Mouse (Mus musculus): ENCODE measurements around the gene Csnk2b. TPM values are rescaled to one million over a fixed set of nuclear protein-coding genes. Genes with fewer than 3 reads are reported as not detected.

Gene Csnk2b
- polyA plus RNA-seq, 1 experiment from 2014 or later = 245 TPM

DNA sequence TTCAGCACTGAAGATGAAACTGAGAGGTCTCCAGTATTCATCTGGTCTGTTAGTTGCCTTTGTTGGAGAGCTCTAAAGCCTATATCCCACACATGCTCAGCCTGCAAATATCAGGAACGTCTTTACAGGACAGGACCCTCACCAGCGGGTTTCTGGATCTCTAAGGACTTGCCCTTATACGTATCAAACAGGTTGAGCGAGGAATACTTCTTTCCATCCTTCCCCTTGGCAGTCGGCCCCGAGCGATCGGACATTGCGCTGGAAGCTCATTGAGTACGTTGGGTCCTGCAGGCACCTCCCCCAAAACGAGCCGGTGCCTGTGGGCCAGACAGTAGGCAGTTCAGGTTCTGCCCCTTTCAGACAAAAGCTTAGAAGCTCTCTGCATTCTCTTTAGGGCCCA is 40.9 kb upstream of the Csnk2b start:
- 29% methylated on average over 12 of the region's 12 CpGs for WGBS
- 0 out of 2 replicates have a peak overlapping the region, but pooled peaks have one; percentile 24 for H3K27ac ChIP-seq (ENCODE audit: low read length)
- no peak for ATAC-seq (ENCODE audit: insufficient read depth, low FRiP score)

DNA sequence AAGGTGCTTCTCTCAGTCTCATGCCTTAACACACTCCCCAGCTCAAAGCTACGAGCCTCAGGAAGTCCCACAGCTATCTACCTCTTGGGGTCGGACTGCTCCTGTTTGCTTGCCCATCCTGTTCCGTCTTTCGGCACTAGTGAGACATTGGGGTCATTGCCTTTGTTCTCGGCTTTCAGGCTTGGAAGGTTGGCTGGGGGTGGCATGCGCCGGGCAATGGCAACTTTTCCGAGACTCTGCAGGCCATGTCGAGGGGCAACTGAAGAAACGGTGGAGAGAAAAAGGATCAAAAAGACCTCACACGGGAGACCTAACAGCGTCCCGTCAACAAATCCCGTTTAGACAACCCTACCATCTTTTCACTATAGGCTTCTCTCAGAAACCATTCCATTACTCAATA is 40.3 kb upstream of the Csnk2b start:
- no peak for ATAC-seq (ENCODE audit: insufficient read depth, low FRiP score)
- no peak overlapping the region for H3K27ac ChIP-seq (ENCODE audit: low read length)
- peaks cover 43% of the 10 kb centered on the region for H3K36me3 ChIP-seq (ENCODE audit: control insufficient read depth, insufficient read depth, low read length)
- H3K27me3 ChIP-seq (ENCODE audit: control insufficient read depth, insufficient read depth, low read length) = no peaks in the 10 kb centered on the region
- 66% methylated on average over 14 of the region's 14 CpGs for WGBS
- peak overlapping the region; percentile 100 for H3K9ac ChIP-seq (ENCODE audit: low read length)
- H3K9me3 ChIP-seq (replicated peaks; ENCODE audit: control insufficient read depth, low read length) = no peaks in the 10 kb centered on the region
- peaks cover 25% of the 10 kb centered on the region for H3K4me1 ChIP-seq (ENCODE audit: control insufficient read depth, insufficient read depth, low read length)
- H3K4me2 ChIP-seq (ENCODE audit: low read depth, low read length) = peak overlapping the region; percentile 95
- peak overlapping the region; percentile 99 for H3K4me3 ChIP-seq (replicated peaks; ENCODE audit: low read length)

More for the DNA sequence above, 40.9 kb upstream of the Csnk2b start:
- no peaks in the 10 kb centered on the region for H3K9me3 ChIP-seq (replicated peaks; ENCODE audit: control insufficient read depth, low read length)
- peak overlapping the region; percentile 100 for H3K9ac ChIP-seq (ENCODE audit: low read length)
- H3K27me3 ChIP-seq (ENCODE audit: control insufficient read depth, insufficient read depth, low read length) = no peaks in the 10 kb centered on the region
- peaks cover 37% of the 10 kb centered on the region for H3K36me3 ChIP-seq (ENCODE audit: control insufficient read depth, insufficient read depth, low read length)
- H3K4me3 ChIP-seq (replicated peaks; ENCODE audit: low read length) = peak overlapping the region; percentile 99
- peak overlapping the region; percentile 95 for H3K4me2 ChIP-seq (ENCODE audit: low read depth, low read length)
- H3K4me1 ChIP-seq (ENCODE audit: control insufficient read depth, insufficient read depth, low read length) = peaks cover 25% of the 10 kb centered on the region

DNA sequence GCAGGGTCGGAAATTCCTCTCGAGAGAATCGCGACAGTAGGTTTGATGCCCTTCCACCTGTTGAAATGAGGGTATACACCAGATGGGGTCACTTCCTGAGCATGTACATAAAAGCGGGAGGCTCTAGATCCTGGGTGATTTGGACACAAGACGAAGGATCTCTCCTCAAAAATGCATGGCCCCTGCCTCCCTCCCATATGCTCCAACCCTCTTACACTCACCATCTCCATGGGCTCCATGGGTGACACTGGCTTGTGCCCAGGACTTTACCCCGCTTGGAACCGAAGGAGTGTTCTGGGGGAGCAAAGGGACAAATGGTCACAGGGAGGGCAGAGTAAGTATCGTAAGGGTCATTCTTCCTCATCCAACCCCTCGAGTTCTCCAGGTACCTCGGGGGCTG is 39.6 kb upstream of the Csnk2b start:
- 82% methylated on average over 11 of the region's 11 CpGs for WGBS
- Histone ChIP-seq H3K4me3 (replicated peaks; ENCODE audit: low read length) (no peak overlapping the region), H3K27ac (ENCODE audit: low read length) (no peak overlapping the region), H3K36me3 (ENCODE audit: control insufficient read depth, insufficient read depth, low read length) (peaks cover 47% of the 10 kb centered on the region), H3K4me2 (ENCODE audit: low read depth, low read length) (no peak overlapping the region), H3K27me3 (ENCODE audit: control insufficient read depth, insufficient read depth, low read length) (no peaks in the 10 kb centered on the region), H3K4me1 (ENCODE audit: control insufficient read depth, insufficient read depth, low read length) (peaks cover 23% of the 10 kb centered on the region), H3K9me3 (replicated peaks; ENCODE audit: control insufficient read depth, low read length) (no peaks in the 10 kb centered on the region), H3K9ac (ENCODE audit: low read length) (no peak overlapping the region)
- ATAC-seq (ENCODE audit: insufficient read depth, low FRiP score) = no peak

DNA sequence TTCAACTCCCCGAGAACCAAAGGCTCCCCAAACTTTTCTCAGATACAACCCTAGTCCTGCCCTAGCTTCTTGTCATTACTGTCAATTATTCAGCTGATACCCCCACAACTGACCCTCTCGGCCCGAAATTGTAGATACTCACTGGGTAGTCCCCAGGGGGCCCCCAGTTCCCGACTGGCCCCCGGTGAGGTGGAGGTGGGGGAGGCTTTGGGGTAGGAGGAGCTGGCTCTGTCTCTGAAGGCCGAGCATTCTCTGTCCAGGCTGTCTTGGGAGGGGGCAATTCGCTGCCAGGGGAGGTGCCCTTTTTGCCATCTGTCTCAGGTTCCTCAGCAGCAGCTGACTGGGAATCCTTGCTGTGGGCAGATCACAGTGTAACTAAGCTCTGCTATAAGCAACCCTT is 37.8 kb upstream of the Csnk2b start:
- Histone ChIP-seq H3K9me3 (replicated peaks; ENCODE audit: control insufficient read depth, low read length) (no peaks in the 10 kb centered on the region), H3K27ac (ENCODE audit: low read length) (no peak overlapping the region), H3K4me3 (replicated peaks; ENCODE audit: low read length) (no peak overlapping the region), H3K36me3 (ENCODE audit: control insufficient read depth, insufficient read depth, low read length) (peaks cover 56% of the 10 kb centered on the region), H3K4me2 (ENCODE audit: low read depth, low read length) (no peak overlapping the region), H3K27me3 (ENCODE audit: control insufficient read depth, insufficient read depth, low read length) (no peaks in the 10 kb centered on the region), H3K9ac (ENCODE audit: low read length) (no peak overlapping the region), H3K4me1 (ENCODE audit: control insufficient read depth, insufficient read depth, low read length) (peaks cover 14% of the 10 kb centered on the region)
- no peak for ATAC-seq (ENCODE audit: insufficient read depth, low FRiP score)
- WGBS = 86% methylated on average over 7 of the region's 7 CpGs

DNA sequence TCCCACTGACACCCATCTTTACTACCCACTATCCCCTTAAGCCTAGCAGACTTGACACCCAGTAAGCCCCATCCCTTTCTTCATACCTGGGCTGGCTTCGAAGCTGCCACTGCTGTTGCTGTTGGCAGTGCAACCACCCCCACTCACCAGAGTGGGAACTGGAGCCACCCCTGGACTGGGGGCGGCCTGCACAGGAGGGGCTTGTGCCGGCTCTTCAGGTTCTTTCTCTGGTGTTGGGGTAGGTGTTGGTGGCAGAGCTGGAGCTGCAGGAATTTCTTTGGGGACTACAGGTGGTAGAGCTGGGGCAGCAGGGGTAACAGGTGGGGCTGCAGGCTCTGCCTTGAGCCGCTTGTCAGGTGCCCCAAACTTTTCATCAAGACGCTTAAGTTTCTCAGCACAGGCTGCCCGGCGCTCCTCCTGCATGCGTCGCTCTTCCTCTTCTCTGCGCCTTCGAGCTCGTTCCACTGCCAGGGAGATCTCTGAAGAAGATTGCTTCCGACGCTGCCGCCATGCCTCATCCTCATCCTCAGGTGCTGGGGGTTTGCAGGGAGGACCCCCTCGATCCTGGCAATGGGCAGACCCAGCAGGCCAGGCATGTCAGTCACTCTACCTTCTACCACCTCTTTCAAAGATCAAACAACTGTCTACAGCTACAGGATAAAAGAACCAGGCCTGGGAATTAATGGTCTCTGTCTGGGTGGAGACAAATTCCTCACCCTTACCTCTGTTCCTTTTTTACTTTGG is 37.2 kb upstream of the Csnk2b start:
- no peak overlapping the region for H3K4me3 ChIP-seq (replicated peaks; ENCODE audit: low read length)
- WGBS = 92% methylated on average over 16 of the region's 16 CpGs
- H3K9ac ChIP-seq (ENCODE audit: low read length) = no peak overlapping the region
- no peaks in the 10 kb centered on the region for H3K9me3 ChIP-seq (replicated peaks; ENCODE audit: control insufficient read depth, low read length)
- H3K4me2 ChIP-seq (ENCODE audit: low read depth, low read length) = no peak overlapping the region
- ATAC-seq (ENCODE audit: insufficient read depth, low FRiP score) = no peak
- H3K36me3 ChIP-seq (ENCODE audit: control insufficient read depth, insufficient read depth, low read length) = peaks cover 63% of the 10 kb centered on the region
- H3K27ac ChIP-seq (ENCODE audit: low read length) = no peak overlapping the region
- H3K4me1 ChIP-seq (ENCODE audit: control insufficient read depth, insufficient read depth, low read length) = peaks cover 14% of the 10 kb centered on the region
- H3K27me3 ChIP-seq (ENCODE audit: control insufficient read depth, insufficient read depth, low read length) = no peaks in the 10 kb centered on the region

DNA sequence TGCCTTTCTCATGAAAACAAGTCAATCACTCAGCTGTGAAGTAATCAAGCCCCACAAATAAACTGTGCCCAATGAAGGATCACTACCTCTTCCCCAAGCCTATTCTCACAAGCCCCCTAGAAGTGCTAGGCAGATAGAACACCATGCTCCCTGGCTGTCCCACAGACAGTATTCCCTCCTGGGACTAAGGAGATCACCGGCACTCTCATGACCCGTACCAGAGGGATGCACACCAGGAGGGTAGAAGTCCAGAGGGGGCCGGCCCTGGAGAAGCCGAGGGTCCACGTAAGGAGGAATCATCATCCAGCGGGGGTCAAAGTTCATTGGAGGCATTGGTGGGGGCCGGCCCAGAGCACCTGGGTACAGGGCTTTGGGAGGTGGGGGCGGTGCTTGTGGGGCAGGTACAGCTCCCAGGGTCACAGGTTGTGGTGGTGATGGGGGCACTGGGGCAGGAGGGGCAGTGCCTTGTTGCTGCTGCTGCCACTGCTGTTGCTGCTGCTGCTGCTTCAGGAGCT is 35.9 kb upstream of the Csnk2b start:
- Histone ChIP-seq H3K4me2 (ENCODE audit: low read depth, low read length) (no peak overlapping the region), H3K4me1 (ENCODE audit: control insufficient read depth, insufficient read depth, low read length) (peaks cover 8% of the 10 kb centered on the region), H3K4me3 (replicated peaks; ENCODE audit: low read length) (no peak overlapping the region), H3K27ac (ENCODE audit: low read length) (no peak overlapping the region), H3K36me3 (ENCODE audit: control insufficient read depth, insufficient read depth, low read length) (peaks cover 68% of the 10 kb centered on the region), H3K9ac (ENCODE audit: low read length) (no peak overlapping the region), H3K9me3 (replicated peaks; ENCODE audit: control insufficient read depth, low read length) (no peaks in the 10 kb centered on the region), H3K27me3 (ENCODE audit: control insufficient read depth, insufficient read depth, low read length) (no peaks in the 10 kb centered on the region)
- WGBS = 89% methylated on average over 8 of the region's 8 CpGs
- ATAC-seq (ENCODE audit: insufficient read depth, low FRiP score) = no peak

DNA sequence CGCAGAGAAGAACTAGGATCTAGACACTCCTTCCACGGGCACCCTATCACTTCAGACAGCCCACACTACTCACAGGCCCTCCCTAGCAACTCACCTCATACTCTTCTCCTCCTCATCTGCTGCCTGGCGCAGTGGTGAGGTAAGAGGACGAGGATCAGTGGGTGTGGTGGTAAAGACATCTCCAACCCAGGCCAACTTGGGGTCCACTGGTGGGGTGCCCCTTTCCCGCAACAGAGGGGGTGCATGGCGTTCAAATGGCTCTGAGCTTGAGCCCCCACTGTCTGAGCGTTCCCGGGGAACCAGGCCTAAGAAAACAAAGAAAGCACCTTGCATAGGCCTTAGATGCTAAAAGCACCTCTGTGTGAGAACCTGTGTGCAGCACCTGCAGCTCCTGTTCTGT is 35.4 kb upstream of the Csnk2b start:
- peaks cover 72% of the 10 kb centered on the region for H3K36me3 ChIP-seq (ENCODE audit: control insufficient read depth, insufficient read depth, low read length)
- H3K4me3 ChIP-seq (replicated peaks; ENCODE audit: low read length) = no peak overlapping the region
- WGBS = 87% methylated on average over 8 of the region's 8 CpGs
- ATAC-seq (ENCODE audit: insufficient read depth, low FRiP score) = no peak
- peaks cover 4% of the 10 kb centered on the region for H3K4me1 ChIP-seq (ENCODE audit: control insufficient read depth, insufficient read depth, low read length)
- no peaks in the 10 kb centered on the region for H3K9me3 ChIP-seq (replicated peaks; ENCODE audit: control insufficient read depth, low read length)
- H3K4me2 ChIP-seq (ENCODE audit: low read depth, low read length) = no peak overlapping the region
- no peaks in the 10 kb centered on the region for H3K27me3 ChIP-seq (ENCODE audit: control insufficient read depth, insufficient read depth, low read length)
- H3K27ac ChIP-seq (ENCODE audit: low read length) = no peak overlapping the region
- H3K9ac ChIP-seq (ENCODE audit: low read length) = no peak overlapping the region

DNA sequence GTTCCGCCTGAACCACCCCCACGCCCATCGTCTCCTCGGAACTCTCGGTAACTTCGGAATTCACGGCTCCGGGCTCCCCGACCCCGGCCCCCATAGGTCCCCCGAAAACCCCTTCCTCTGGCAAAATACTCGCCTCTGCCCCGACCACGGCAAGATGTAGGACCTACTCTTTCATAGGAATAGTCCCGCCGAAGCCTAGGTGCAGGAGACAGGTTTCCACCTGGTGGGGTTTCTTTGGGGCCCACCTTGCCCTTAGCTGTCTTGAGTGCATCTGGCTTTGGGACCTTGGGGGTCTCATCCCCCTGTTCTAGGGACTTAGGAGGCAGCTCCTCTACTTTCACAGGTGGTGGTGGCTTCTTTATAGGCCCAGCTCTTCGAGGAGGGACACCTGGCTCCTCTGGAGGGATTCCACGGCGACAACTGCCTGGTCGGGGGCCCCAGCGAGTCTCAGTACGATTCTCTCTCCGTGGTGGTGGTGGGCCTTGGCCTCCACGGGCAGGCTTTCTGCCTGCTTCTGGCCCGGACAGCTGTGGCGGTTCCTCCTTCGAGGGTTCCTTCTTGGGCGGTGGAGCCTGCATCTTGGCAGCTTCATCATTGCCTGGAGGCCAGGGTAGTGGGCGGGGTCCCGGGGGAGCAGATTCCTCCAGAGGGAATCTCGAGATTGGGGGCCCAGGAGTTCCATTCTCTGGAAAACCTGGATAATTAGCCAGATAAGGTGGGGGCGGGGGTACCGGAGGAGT is 34.8 kb upstream of the Csnk2b start:
- Histone ChIP-seq H3K4me1 (ENCODE audit: control insufficient read depth, insufficient read depth, low read length) (no peaks in the 10 kb centered on the region), H3K4me3 (replicated peaks; ENCODE audit: low read length) (no peak overlapping the region), H3K27ac (ENCODE audit: low read length) (no peak overlapping the region), H3K27me3 (ENCODE audit: control insufficient read depth, insufficient read depth, low read length) (no peaks in the 10 kb centered on the region), H3K36me3 (ENCODE audit: control insufficient read depth, insufficient read depth, low read length) (peaks cover 74% of the 10 kb centered on the region), H3K4me2 (ENCODE audit: low read depth, low read length) (no peak overlapping the region), H3K9me3 (replicated peaks; ENCODE audit: control insufficient read depth, low read length) (no peaks in the 10 kb centered on the region), H3K9ac (ENCODE audit: low read length) (no peak overlapping the region)
- WGBS = 85% methylated on average over 33 of the region's 33 CpGs
- no peak for ATAC-seq (ENCODE audit: insufficient read depth, low FRiP score)

DNA sequence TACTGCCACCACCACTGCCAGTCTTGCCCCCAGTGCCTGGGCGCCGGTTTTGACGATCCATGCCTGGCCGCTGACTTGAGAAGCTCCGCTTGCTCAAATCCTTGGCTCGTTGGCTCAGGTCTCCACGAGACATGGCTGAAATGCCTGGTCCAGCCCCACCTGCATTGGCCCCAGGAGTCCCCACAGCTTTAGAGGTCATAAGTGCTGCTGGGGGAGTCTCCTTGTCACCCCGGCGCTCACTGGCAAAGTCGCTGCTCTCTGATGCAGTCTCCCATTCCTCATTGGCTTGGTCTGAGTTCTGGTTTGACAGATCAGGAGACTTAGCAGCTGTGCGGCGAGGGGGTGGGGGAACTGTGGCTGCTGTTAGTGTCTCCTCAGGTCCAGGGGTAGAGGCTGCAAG is 33.6 kb upstream of the Csnk2b start:
- 88% methylated on average over 12 of the region's 12 CpGs for whole genome bisulfite sequencing
- Histone ChIP-seq H3K9ac (ENCODE audit: low read length) (no peak overlapping the region), H3K27me3 (ENCODE audit: control insufficient read depth, insufficient read depth, low read length) (no peaks in the 10 kb centered on the region), H3K36me3 (ENCODE audit: control insufficient read depth, insufficient read depth, low read length) (peaks cover 66% of the 10 kb centered on the region), H3K4me3 (replicated peaks; ENCODE audit: low read length) (no peak overlapping the region), H3K27ac (ENCODE audit: low read length) (no peak overlapping the region), H3K9me3 (replicated peaks; ENCODE audit: control insufficient read depth, low read length) (no peaks in the 10 kb centered on the region), H3K4me1 (ENCODE audit: control insufficient read depth, insufficient read depth, low read length) (no peaks in the 10 kb centered on the region), H3K4me2 (ENCODE audit: low read depth, low read length) (no peak overlapping the region)
- ATAC-seq (ENCODE audit: insufficient read depth, low FRiP score) = no peak

Measured in stomach, embryonic 16.5 days (tissue).